Mouse (Mus musculus) midbrain, postnatal 0 days (tissue): ENCODE results near the gene Fam185a. TPM values are rescaled to one million over a fixed set of nuclear protein-coding genes. Genes with fewer than 3 reads are reported as not detected.

Source experiments
- ATAC-seq: fragments of 200-750 bp; cut with Nextera tagmentation; 2 replicates; pipeline ENCODE4 v1.8.0; 2017; ENCODE audit warnings: moderate number of reproducible peaks, mild to moderate bottlenecking, moderate TSS enrichment, moderate library complexity; ENCODE audit not compliant: low FRiP score
- DNase-seq: peaks from one replicate; pipeline ENCODE4 v3.0.0-alpha.2; 2015; ENCODE audit warnings: low spot score
- H3K27ac ChIP-seq: fragments of 300-500 bp; sonication (generic); 2 replicates; pipeline ENCODE4 v1.5.1; 2014; ENCODE audit warnings: low read depth, mild to moderate bottlenecking, low read length, mixed read lengths
- H3K27me3 ChIP-seq: fragments of 300-500 bp; sonication (generic); 2 replicates; pipeline ENCODE4 v1.6.1; 2014; ENCODE audit warnings: low read length, control low read depth, mixed read lengths; ENCODE audit not compliant: insufficient read depth
- H3K36me3 ChIP-seq: fragments of 300-500 bp; sonication (generic); 2 replicates; pipeline ENCODE4 v1.6.1; 2014; ENCODE audit warnings: low read length, control low read depth, mixed read lengths; ENCODE audit not compliant: insufficient read depth
- H3K4me1 ChIP-seq: fragments of 300-500 bp; sonication (generic); 2 replicates; pipeline ENCODE4 v1.6.1; 2014; ENCODE audit warnings: mild to moderate bottlenecking, control low read depth, antibody characterized with exemption, low read length, mixed read lengths; ENCODE audit not compliant: insufficient read depth
- H3K4me2 ChIP-seq: fragments of 300-500 bp; sonication (generic); 2 replicates; pipeline ENCODE4 v1.6.1; 2014; ENCODE audit warnings: low read depth, mild to moderate bottlenecking, low read length, mixed read lengths; ENCODE audit not compliant: poor library complexity, severe bottlenecking
- H3K4me3 ChIP-seq: fragments of 300-500 bp; sonication (generic); 2 replicates; pipeline ENCODE4 v1.5.1; 2014; ENCODE audit warnings: low read depth, mild to moderate bottlenecking, low read length, moderate library complexity
- H3K9ac ChIP-seq: fragments of 300-500 bp; sonication (generic); replicated peaks from 2 replicates; pipeline ENCODE4 v1.6.1; 2014; ENCODE audit warnings: mild to moderate bottlenecking, low read length, moderate library complexity, mixed read lengths; ENCODE audit not compliant: poor library complexity, severe bottlenecking
- H3K9me3 ChIP-seq: fragments of 300-500 bp; sonication (generic); 2 replicates; pipeline ENCODE4 v1.6.1; 2016; ENCODE audit warnings: low read length, control low read depth
- CTCF ChIP-seq: IDR thresholded peaks from 2 replicates; pipeline ENCODE4 v1.5.1; 2016; ENCODE audit warnings: antibody characterized with exemption, mild to moderate bottlenecking
- WGBS: fragments of 180-500 bp; shearing (Covaris S2); extraction: QIAGEN DNeasy Blood & Tissue Kit; methylation state at CpG from one replicate; pipeline ENCODE4 v1.1.7; 2014; 5-methylcytosine and 5-hydroxymethylcytosine counted together
- polyA plus RNA-seq: library from polyadenylated mRNA; unstranded; fragments of >200 nt; fragmentation: Nextera tagmentation; extraction: Ambion mirVana; gene quantifications from 2 replicates; pipeline ENCODE4 v1.2.1, GENCODE M21; 2015
- total RNA-seq: library from RNA; depleted of rRNA; stranded (reverse); fragments of >200 nt; gene quantifications from 2 replicates; pipeline ENCODE4 v1.2.3, GENCODE M21; 2014

Fam185a gene
- total and polyA plus RNA-seq, 2 experiments from 2014 or later = 10.1 to 13.2 TPM

GRCm38 (mm10) chr5:21391616-21392384 lies 33.0 kb upstream of the Fam185a start:
- no peak for TF ChIP-seq CTCF
- no peaks in the 10 kb centered on the region for H3K4me1 ChIP-seq
- WGBS = 57% methylated on average over 12 of the region's 13 CpGs
- H3K27me3 ChIP-seq = no peaks in the 10 kb centered on the region
- no peaks in the 10 kb centered on the region for H3K9me3 ChIP-seq
- ATAC-seq (no peak), DNase-seq (no peak)
- no peaks in the 10 kb centered on the region for H3K36me3 ChIP-seq
- no peak overlapping the region for H3K9ac ChIP-seq
- no peak overlapping the region for H3K27ac ChIP-seq
- H3K4me2 ChIP-seq = no peak overlapping the region
- no peak overlapping the region for H3K4me3 ChIP-seq

DNA sequence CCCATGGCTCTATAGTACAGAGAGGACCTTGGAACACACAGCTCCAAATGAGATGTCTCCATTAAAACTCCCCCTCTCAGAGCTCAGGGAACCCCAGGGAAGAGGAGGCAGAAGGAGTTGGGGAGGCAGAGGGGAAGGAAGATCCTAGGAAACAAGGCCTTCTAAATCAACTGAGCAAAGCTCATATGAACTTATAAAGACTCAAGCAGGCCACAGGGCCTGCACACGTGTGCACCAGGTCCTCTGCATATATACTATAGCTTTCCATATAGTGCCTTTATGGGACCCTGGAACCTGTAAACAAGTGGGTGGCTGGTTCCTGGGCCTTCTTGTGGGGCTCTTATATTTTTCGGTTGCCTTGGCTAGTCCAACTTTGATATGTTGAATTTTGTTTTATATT lies 30.2 kb upstream of the Fam185a start:
- no peaks in the 10 kb centered on the region for H3K36me3 ChIP-seq
- H3K4me1 ChIP-seq = no peaks in the 10 kb centered on the region
- H3K9ac ChIP-seq = no peak overlapping the region
- DNase-seq (no peak), ATAC-seq (no peak)
- no peaks in the 10 kb centered on the region for H3K27me3 ChIP-seq
- H3K4me2 ChIP-seq = no peak overlapping the region
- 84% methylated on average over 2 of the region's 2 CpGs for WGBS
- H3K9me3 ChIP-seq = no peaks in the 10 kb centered on the region
- H3K4me3 ChIP-seq = no peak overlapping the region
- H3K27ac ChIP-seq = no peak overlapping the region
- TF ChIP-seq CTCF = no peak

- Histone ChIP-seq H3K9ac (no peak overlapping the region), H3K9me3 (no peaks in the 10 kb centered on the region), H3K4me3 (no peak overlapping the region), H3K4me2 (no peak overlapping the region), H3K27ac (no peak overlapping the region), H3K36me3 (no peaks in the 10 kb centered on the region), H3K27me3 (no peaks in the 10 kb centered on the region), H3K4me1 (no peaks in the 10 kb centered on the region)
- WGBS = 57% methylated on average over 7 of the region's 7 CpGs
- no peak for DNase-seq
- ATAC-seq = no peak
- TF ChIP-seq CTCF = no peak
Observed at GRCm38 (mm10) chr5:21395205-21395840, 29.4 kb upstream of the Fam185a start.

GRCm38 (mm10) chr5:21411261-21411666 lies 13.5 kb upstream of the Fam185a start:
- no peaks in the 10 kb centered on the region for H3K9me3 ChIP-seq
- ATAC-seq (no peak), DNase-seq (no peak)
- no peak overlapping the region for H3K4me2 ChIP-seq
- no peaks in the 10 kb centered on the region for H3K4me1 ChIP-seq
- no peak for TF ChIP-seq CTCF
- H3K36me3 ChIP-seq = no peaks in the 10 kb centered on the region
- H3K9ac ChIP-seq = no peak overlapping the region
- no peaks in the 10 kb centered on the region for H3K27me3 ChIP-seq
- H3K4me3 ChIP-seq = no peak overlapping the region
- H3K27ac ChIP-seq = no peak overlapping the region
- 93% methylated on average over 5 of the region's 5 CpGs for WGBS

DNA sequence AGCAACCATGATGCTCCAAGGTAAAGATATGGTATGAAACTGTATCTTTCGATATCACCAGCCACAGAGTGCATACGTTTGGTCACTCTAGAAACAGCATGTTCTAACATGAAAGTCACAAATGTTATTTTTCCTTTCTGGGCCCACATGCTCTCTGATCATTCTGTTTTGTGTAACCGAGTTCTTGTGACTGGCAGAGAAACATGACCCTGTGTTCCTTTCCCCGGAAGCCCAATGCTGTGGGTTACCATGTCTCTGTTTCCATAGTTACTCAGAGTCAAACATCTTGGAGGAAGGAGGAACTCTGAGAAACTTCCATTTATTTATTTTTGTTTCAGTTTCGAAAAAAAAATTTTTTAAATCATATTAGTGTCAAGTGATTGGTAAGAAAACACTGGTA lies 12.7 kb upstream of the Fam185a start:
- Histone ChIP-seq H3K27me3 (no peaks in the 10 kb centered on the region), H3K36me3 (no peaks in the 10 kb centered on the region), H3K4me1 (no peaks in the 10 kb centered on the region), H3K4me2 (no peak overlapping the region), H3K9me3 (no peaks in the 10 kb centered on the region), H3K4me3 (no peak overlapping the region), H3K27ac (no peak overlapping the region), H3K9ac (no peak overlapping the region)
- WGBS = 76% methylated on average over 5 of the region's 5 CpGs
- DNase-seq (no peak), ATAC-seq (no peak)
- no peak for TF ChIP-seq CTCF

- no peaks in the 10 kb centered on the region for H3K27me3 ChIP-seq
- H3K9ac ChIP-seq = no peak overlapping the region
- no peak for ATAC-seq
- no peak for DNase-seq
- H3K36me3 ChIP-seq = no peaks in the 10 kb centered on the region
- no peak overlapping the region for H3K4me3 ChIP-seq
- H3K27ac ChIP-seq = no peak overlapping the region
- WGBS = 94% methylated on average over 3 of the region's 3 CpGs
- H3K4me2 ChIP-seq = no peak overlapping the region
- H3K9me3 ChIP-seq = no peaks in the 10 kb centered on the region
- no peaks in the 10 kb centered on the region for H3K4me1 ChIP-seq
- no peak for TF ChIP-seq CTCF
Observed at GRCm38 (mm10) chr5:21413322-21413721, 11.4 kb upstream of the Fam185a start.
